Mouse (Mus musculus): ENCODE data around the gene Tmem242.
A peak's percentile ranks its signal among the peaks of the same experiment; 100 is the strongest.
"Not testable (repeated sequence)": the region's sequence is repeated elsewhere in the genome, so short reads cannot be mapped to it uniquely, and the experiment has no call there.

The Tmem242 gene

DNA sequence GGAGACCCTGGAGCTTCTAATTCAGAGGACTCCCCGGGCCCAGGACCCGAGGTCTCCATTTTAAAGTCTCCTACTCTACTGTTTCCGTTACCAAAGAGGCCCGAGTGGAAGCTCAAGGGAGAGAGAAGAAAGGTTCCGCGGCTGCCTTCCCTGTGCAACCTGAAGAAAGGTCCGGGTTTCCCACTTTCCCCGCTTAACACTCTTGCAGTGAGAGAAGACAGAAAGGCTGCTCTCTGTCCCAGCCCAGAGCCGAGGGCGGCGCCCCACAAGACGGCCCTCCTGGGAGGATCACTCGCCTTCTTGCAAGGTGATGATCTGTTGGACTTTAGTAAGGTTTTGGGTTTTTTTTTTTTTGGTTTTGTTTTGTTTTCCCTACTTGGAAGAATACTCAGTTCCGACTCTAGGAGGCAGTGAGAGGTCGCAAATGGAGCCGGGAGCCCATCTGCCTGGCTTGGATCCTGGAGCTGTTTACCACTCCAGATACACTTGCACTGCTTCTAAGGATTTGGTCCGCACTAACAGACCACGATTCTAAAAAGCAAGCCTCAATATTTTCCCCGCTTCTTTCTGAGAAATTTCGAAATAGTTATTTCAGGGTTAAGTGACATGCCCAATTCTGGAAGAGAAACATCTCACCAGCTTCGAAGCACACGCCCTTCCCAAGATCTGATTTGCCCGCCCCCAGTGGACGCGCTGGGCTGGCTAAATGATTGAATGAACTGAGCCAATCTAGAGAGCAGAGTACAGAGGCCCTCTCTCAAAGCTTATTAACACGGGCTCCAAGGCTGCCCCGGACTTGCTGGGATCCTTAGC lies at the start of gene Tmem242:
TSS of gene Tmem242 (minus strand) at position 101 of the 813 bp plus-strand sequence.
- peak; percentile 88 for DNase-seq

DNA sequence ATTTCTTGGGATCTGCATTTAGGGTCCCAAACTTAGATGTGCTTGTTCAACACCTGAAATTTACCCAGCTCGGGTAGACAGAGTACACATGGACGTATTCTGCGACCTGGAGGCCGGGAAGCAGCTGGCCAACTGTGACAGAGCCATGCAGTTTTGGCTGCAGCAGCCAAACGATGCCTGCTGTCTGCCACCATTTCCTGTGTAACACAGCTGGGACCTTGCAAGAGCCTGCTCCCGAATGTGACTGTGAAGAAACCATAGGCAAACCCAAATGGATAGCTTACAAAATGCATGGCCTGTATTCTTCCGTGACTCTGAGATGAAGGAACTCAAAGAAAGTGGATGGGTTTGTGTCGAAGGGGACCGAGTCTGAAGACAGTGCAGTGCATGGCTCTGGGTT lies 48.1 kb upstream of the Tmem242 start:
- DNase-seq = no peak

DNA sequence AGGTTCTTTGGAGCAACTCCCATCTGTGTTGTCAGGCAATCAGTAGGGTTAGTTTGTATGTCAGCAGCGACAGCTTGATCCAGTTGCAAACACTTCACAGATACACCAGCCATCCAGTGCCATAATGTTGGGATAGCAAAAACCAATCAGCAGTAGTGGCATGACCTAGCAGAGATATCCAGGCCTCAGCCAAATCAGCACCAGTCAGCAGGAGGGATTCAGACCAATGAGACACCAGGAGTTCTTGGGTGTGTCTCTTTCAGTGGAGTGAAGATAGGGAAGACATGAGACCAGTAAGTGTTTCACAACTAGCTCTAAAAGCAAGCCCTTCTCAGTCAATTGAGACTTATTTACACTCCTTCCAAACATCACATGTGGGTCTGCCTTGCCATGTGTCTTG lies 44.6 kb upstream of the Tmem242 start:
- DNase-seq = no peak

DNA sequence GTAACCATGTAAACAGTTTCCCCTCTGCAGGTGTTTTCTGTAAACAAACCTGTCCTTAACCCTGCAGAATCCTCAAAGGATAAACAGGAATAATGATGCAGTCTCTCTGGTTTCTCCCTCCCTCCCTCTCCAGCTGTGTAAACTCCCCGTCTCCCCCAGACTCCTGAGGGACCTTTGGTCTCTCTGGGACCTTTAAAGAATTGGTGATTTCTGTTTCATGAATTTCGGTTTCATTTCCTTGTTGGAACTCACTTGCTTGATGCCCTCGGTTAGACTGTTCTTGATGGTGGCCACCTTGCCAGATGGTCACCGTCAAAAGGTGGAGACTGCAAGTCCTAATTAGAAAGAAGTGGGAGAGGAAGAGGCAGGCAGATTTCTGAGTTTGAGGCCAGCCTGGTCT lies 43.4 kb upstream of the Tmem242 start:
- no peak for DNase-seq

DNA sequence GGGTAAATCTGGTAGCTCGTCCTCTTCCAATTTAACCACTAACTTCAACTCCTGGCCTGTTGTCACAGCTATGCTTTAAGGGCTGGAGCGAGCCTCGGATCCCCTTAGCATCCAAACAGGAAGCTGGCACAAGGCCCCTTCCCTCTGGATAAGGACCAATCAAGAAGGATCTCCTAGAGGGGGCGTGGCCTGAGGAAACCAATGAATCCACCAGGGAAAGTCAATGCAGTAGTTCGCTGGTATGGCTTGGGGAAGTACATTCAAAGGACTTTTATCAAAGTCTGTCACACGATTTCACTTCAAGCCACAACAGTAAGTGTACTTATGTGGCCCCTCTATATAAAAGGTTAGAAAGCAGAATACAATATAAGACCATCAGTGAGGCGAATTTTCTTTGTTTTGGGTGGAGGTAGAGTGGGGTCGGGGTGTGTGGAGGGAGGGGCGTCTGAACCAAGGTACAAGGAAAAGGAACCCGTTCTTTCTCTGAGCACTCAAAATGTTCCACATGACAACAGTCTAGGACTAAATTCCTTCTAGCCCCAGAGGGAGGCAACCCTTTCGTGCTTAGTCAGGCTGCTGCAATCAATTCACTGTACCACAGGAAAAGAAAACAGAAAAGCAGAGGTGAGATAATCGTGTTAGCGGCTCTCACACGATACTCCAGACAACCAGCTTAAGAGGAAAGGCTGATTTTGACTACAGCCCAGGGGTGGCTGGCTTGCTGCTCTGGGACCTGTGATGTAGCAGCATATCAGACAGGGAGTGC lies 36.1 kb upstream of the Tmem242 start:
- DNase-seq = no peak

DNA sequence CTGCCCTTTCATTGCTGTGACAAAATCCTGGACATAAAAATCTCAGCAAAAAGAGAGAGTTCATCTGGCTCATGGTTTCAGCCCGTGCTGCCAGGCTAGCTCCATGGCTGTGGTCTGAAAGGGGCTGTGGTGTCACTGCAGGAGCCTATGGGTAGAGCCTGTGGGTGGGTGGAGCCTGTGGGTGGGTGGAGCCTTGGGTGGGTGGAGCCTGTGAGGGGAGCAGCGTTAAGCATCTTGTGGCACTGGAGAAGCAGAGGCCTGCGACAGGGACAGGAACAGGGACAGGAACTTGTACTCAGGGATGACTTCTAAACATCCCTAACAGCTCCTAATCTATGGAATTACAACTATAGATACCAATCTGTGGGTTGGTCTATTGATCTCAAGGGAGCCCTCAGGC lies 32.2 kb upstream of the Tmem242 start:
- DNase-seq = no peak

DNA sequence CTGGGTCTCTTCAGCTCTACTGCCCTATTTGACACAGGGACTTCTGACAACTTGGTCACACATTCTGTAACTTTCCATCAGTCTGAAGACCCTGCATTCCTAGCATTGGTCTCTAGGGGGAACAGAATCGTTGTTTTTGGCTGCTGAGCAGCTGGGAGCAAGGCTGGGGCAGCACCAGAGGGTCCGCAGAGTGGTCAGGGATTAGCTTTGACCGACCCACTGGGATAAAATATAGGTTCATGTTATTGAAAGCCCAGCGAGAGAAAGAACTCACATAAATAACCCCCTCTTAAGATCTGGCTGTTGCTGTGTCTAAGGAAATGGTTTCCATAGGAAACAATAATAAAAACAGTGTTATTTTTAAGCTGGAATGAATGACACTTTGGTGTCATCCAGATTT lies 27.1 kb upstream of the Tmem242 start:
- DNase-seq = no peak

DNA sequence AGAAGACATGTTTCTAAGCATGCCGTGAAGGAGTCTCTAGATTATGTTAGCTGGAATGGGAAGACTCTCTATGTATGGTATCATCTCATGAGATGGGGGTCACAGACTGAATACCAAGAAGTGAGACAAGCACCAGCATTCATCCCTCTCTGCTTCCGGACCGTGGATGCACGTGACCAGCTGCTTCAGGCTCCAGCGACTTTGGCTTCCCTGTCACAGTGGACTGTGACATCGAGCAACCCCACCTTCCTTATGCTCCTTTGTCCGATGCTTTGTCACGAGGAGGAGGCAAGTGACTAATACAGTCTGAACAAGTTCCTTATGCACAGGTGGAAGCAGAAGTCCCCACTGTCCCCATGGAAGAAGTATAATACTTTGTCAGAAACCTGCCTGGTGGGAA lies 26.7 kb upstream of the Tmem242 start:
- DNase-seq = no peak

DNA sequence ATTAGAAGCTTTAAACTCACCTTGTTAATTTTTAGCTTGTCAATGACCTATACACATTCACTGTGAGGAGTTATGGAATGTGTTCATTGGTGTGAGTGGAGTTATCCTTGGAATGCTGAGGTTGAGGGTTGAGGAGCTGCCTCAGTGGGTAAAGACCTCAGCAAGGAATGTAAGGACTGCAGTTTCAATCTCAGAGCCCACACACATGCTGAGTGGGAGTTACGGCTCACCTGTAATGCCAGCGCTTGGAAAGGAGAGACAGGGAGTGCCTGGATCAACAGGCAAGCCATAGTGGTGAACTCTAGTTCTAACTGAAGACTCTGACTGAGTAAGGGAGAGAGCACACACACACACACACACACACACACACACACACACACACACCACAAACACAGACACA lies 23.9 kb upstream of the Tmem242 start:
- DNase-seq = no peak

DNA sequence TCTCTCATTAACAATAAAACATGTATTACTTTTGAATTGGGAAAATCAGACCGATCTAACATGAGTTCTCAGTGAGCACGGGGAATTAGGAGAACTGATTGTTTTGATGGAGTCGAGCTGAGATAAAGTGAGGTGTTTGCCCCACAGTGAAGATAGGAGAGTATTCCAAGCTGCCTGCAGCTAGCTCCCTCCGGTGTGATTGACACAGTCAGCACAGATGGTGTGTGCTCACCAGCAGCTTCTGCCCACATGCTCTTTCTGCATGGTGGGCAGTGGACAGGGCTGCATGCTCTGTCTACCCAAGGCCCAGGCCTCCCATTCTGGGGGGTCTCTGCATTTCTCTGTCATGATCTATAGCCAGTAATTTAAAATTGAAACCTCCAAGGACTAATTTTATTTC lies 13.6 kb upstream of the Tmem242 start:
- no peak for DNase-seq

DNA sequence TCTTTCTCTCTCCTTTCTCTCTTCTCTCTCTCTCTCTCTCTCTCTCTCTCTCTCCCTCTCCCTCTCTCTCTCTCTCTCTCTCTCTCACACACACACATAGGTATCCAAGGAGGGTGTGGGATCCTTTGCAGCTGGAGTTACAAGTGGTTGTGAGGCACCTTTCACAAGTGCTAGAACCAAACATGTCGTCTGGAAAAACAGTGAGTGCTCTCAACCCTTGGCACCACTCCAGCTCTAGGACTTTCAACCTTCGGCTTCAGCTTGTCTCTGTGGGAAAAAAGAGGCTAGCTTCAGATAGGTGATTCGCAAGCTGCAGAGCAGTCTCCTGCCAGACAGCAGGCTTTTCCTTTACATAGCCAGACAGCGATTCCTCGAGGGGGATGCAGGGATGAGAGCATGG lies 3.7 kb upstream of the Tmem242 start:
- no peak for DNase-seq

DNA sequence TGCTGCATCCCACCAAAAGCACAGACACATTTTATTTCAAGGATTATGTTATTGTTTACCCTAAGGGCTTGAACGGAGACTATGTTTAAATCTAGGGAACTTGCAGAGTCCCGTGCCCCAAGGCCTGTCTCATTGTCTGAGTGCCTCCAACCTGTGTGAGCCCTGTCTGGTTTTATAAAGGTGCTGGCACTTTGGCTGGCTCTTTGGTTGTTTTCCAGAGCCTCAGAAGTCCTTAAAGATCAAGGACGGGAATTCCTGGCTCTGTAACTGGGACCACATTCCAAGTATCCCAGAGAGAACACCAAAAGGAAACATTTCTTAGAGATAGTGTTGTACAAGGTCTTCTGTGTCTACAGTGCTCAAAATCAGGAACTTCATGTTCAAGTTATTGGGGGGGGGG lies 3.2 kb upstream of the Tmem242 start:
- DNase-seq = no peak

DNA sequence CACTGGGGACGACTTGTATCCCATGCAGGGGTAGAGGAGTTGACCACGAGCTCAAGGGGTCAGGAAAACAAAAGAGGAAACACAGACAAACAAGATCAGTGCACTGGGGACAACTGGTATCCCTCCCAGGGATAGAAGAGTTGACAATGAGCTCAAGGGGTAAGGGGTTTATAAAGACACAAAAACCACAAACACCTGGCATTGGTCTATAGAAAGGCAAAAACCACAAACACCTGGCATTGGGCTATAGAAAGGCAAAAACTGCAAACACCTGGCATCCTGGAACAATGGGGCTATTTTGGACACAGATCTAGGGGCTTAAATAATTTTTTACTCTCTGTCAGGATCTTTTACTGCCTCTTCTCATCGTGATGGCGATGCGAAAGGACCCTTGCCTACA lies 2.3 kb upstream of the Tmem242 start:
- not testable (repeated sequence) for DNase-seq

DNA sequence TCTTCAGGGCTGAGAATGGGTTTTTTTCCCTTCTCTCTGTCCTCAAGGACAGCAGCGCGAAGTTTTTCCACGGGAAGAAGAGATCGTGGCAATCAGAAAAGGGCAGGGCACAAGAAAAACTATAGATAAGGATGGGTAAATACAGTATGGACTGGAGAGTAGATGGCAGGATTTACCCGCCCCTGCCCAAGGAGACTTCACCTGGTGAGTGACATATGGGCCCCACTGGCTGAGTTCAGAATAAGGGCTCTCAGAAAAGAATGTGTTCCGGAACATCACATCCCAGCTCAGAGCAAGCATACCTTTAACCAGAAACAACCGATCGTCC lies 264 bp downstream of the Tmem242 start:
- no peak for DNase-seq

DNA sequence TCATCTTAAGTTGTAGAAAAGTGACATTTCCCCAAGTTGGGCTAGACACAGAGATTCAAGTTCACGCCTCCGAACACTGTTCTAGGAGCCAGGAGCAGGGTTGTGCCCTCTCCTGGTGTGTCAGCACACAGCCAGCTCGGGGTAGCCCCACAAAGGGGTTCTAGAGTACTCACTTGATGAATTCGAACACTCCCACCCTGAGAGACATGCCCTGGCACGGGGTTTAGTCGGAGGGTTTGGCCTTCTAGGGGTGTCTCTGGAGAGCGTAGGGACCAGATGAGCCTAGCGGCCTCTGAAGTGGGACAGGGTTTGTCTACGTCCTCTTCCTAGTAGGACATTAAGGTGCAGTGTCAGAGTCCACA lies 10.3 kb downstream of the Tmem242 start:
- DNase-seq = no peak

DNA sequence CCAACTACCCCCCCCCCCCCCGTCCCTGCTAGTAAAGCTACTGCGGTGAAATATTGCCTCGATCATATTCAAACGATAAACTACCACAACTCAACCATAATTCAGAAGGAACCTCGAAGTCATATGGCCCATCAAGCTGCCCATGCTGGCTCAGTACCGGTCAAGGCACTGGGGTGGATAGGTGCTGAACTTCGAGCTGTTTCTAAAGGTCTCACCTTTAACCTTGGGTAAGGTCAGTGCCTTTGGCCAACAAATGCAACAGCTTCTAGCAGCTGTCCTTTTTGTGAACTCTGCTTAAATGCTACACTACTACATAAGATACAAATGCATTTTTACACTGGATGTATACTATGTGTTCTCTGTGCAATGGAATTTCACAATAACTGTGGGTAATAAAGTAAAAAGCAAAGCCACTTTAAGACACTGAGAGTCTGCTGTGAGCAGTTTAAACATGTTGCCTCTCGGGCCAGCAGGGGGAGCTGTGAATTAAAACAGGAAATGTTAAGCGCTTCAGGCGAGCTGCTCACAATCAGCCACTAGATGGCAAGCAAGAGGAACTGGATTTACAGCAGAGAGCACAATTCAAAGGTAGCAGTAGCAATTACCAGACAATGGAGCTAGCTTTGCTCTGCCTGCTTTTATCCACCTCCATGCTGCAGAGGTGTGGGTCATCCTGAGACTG lies 10.8 kb downstream of the Tmem242 start:
- peak; percentile 87 for DNase-seq

DNA sequence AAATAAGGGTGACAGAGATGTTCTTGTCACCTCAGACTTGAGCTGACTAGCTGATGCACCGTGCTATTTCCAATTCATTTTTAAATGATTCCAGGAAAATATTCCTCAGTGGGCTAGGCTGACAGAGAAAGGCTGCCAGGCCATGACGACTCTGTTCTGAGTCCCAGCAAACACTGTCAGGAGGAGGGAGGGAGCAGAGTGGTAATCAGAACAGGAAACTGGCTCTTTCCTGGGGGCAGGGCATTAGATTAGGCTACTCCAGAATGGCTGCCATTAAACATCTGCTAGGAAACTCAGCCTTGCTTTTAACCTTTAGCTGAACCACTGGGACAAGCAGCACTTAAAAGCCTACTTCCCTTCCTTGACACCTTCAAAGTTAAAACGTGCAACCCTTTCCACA lies 14.9 kb downstream of the Tmem242 start:
- no peak for DNase-seq

DNA sequence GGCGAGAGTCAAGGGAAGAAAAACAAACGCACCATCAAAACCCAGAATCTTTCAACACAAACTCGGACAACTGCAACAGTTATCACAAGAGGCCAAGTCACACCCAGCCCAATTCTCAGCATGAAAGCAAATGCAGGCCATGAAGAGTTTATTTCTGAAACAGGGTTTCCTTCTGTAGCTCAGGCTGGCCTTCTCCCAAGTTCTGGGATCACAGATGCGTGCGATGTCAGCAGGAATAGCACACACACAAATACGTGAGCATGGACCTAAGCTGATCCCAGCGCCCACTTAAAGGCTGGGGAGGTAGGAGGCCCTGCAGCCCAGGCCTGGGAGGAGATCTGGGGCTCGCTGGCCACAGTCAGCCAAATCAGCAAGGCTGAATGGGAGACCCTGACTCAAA lies 15.9 kb downstream of the Tmem242 start:
- DNase-seq = no peak

DNA sequence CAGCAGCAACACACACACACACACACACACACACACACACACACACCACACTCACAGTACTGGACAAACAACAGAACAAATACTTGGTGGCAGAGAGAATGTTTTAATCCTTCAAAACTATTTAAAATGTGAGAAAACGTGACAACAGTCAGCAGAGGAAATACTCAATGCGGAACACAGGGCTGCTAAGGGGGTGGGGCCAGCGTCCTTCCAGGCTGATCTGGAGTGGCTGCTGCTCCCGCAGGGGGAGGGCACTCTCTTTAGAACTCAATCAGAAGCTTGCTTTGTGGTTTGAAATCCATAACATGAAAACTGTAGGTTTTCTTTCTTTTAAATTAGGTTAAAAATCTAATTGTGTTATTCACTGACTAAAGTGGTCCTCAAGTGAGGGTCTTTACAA lies 18.2 kb downstream of the Tmem242 start:
- DNase-seq = no peak

DNA sequence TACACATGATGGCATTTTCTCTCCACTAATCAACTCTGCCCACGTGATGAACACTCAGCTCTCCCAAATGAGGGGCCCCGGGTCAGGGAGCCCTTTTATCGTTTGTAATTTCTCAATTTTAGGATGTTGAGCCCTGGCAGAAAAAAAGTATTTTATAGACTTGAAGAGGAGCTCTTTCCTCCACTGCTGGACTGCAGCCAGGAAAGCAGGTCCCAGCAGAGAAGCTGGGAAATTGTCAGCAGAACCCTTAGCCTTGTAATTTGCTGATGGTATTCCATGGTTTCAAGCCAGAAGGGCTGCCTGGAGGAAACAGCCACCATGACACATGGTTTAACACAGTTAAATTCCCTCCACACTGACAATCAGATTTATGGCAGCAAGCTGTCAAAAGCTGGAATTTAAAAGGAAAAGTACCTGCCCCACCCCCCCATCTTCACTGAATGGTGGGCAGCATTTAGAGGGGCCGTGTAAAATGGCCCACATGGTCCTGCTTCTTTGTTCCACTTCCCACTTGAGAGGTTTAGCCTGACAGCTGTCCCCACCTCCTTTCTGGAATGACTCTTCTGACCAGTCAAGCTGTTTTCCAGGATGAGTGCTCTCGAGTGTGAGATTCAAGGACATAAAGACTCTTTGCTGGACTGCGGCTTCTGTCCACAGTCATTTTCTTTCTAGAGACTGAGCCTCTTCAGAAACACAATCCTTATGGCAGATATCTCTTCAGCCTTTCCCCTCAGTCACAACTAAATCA lies 20.1 kb downstream of the Tmem242 start:
- DNase-seq = no peak

DNA sequence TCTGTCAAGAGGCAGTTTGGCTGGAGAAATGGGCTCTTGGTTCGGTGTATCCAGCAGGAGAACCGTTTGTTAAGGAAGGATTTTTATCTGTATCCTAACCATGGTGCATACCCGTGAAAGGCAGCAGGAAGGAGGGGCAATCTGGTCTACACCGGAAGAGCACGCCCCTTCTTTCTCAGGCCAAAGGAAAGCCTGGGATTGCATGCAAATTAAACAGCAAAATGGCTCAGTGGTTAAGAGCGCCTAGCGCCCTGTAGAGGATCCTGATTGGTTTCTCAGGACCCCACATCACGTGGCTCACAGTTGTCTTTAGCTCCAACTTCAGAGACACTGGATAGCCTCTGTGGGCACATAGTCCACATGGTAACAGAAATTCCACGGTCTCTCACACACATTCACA lies 21.0 kb downstream of the Tmem242 start:
- no peak for DNase-seq

DNA sequence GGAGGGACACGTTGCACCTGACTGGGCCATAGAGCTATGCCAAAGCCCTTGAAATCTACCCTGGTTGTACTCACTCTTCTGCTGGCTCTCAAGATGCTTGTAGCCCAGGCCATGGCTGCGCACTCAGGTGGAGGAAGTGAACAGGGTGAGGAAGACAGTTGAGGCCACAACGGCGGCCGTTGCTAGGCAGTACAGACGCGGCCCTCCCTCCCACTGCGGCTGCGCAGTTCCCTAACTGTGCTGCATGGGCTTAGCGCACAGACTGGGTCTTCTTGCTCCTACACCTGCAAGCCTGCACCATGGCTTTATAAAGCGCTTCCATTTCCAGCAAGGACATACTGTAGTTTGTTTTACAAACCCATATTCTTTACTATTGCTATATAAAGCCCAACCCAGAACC lies 21.5 kb downstream of the Tmem242 start, which contains the start of gene Ldhal6b:
TSS of gene Ldhal6b (minus strand) at position 223 of the 400 bp plus-strand sequence.
- DNase-seq = no peak

DNA sequence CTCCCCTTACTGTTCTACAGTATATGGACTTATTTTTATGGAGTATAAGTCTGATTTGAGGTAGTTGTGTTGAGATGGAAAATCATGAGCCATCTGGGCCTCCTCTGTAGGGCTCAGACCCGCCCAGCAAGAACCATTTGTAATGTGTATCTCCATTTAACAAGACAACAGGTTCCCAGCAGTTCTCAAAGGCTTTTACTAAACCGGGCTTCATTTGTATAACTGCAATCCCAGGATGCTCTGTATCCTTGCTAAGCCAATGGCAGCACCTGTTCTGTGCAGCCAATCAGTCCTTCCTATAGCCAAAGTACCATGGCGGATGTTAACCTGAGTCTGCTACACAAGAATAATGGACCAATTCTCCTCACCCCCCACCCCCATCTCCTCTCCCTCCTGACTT lies 23.5 kb downstream of the Tmem242 start:
- no peak for DNase-seq

All from kidney, adult 11 months (tissue).